Mouse (Mus musculus) midbrain, embryonic 11.5 days (tissue): ENCODE data around the gene Myl6b. TPM values are rescaled to one million over a fixed set of nuclear protein-coding genes. Genes with fewer than 3 reads are reported as not detected.

Experiments
- ATAC-seq: fragments of 200-750 bp; cut with Nextera tagmentation; 2 replicates; pipeline ENCODE4 v1.8.0; 2017; ENCODE audit warnings: moderate TSS enrichment, moderate library complexity; ENCODE audit not compliant: low FRiP score
- DNase-seq: peaks from one replicate; pipeline ENCODE4 v3.0.0; 2015; ENCODE audit warnings: low spot score; ENCODE audit errors: missing footprints
- H3K27ac ChIP-seq: fragments of 300-500 bp; sonication (generic); 2 replicates; pipeline ENCODE4 v1.5.1; 2014; ENCODE audit warnings: low read depth, low read length
- H3K27me3 ChIP-seq: fragments of 300-500 bp; sonication (generic); 2 replicates; pipeline ENCODE4 v1.6.1; 2014; ENCODE audit warnings: mild to moderate bottlenecking, low read length, moderate library complexity, mixed read lengths; ENCODE audit not compliant: control insufficient read depth, insufficient read depth
- H3K36me3 ChIP-seq: fragments of 300-500 bp; sonication (generic); 2 replicates; pipeline ENCODE4 v1.6.1; 2014; ENCODE audit warnings: mild to moderate bottlenecking, low read length, moderate library complexity, mixed read lengths; ENCODE audit not compliant: control insufficient read depth, insufficient read depth
- H3K4me1 ChIP-seq: fragments of 300-500 bp; sonication (generic); 2 replicates; pipeline ENCODE4 v1.6.1; 2014; ENCODE audit warnings: low read length; ENCODE audit not compliant: control insufficient read depth, insufficient read depth
- H3K4me2 ChIP-seq: fragments of 300-500 bp; sonication (generic); 2 replicates; pipeline ENCODE4 v1.6.1; 2014; ENCODE audit warnings: mild to moderate bottlenecking, moderate library complexity
- H3K4me3 ChIP-seq: fragments of 300-500 bp; sonication (generic); 2 replicates; pipeline ENCODE4 v1.5.1; 2014; ENCODE audit warnings: low read depth, low read length
- H3K9ac ChIP-seq: fragments of 300-500 bp; sonication (generic); 2 replicates; pipeline ENCODE4 v1.6.1; 2014; ENCODE audit warnings: low read length
- H3K9me3 ChIP-seq: fragments of 300-500 bp; sonication (generic); 2 replicates; pipeline ENCODE4 v1.6.1; 2016; ENCODE audit warnings: low read length; ENCODE audit not compliant: control insufficient read depth
- WGBS: fragments of 180-500 bp; shearing (Covaris S2); extraction: QIAGEN DNeasy Blood & Tissue Kit; methylation state at CpG from one replicate; pipeline ENCODE4 v1.1.7; 2014; 5-methylcytosine and 5-hydroxymethylcytosine counted together
- polyA plus RNA-seq: library from polyadenylated mRNA; unstranded; fragments of >200 nt; fragmentation: Nextera tagmentation; extraction: Ambion mirVana; gene quantifications from 2 replicates; pipeline ENCODE4 v1.2.1, GENCODE M21; 2014

The Myl6b gene
- polyA plus RNA-seq, 1 experiment from 2014 or later = 3.4 TPM

- Histone ChIP-seq H3K9ac (no peak overlapping the region), H3K27me3 (no peaks in the 10 kb centered on the region), H3K4me3 (no peak overlapping the region), H3K4me1 (no peaks in the 10 kb centered on the region; the same call in none of the 2 replicates), H3K36me3 (peaks cover 6% of the 10 kb centered on the region; the same call in 1 of the 2 replicates), H3K9me3 (no peaks in the 10 kb centered on the region), H3K27ac (no peak overlapping the region), H3K4me2 (no peak overlapping the region)
- DNase-seq (no peak), ATAC-seq (no peak)
- WGBS = 100% methylated on average over 1 of the region's 1 CpGs
These were observed 39.9 kb upstream of the Myl6b start for GRCm38 (mm10) chr10:128538340-128538870.

- Histone ChIP-seq H3K4me3 (peak overlapping the region; percentile 9; the same call in 1 of the 2 replicates), H3K27me3 (no peaks in the 10 kb centered on the region), H3K27ac (no peak overlapping the region), H3K4me2 (peak overlapping the region; percentile 32), H3K9me3 (no peaks in the 10 kb centered on the region), H3K36me3 (no peaks in the 10 kb centered on the region), H3K4me1 (no peaks in the 10 kb centered on the region; the same call in none of the 2 replicates), H3K9ac (no peak overlapping the region)
- WGBS = 15% methylated on average over 18 of the region's 18 CpGs
- DNase-seq = peak; percentile 98
- peak; percentile 93 for ATAC-seq
These were observed 37.9 kb upstream of the Myl6b start for GRCm38 (mm10) chr10:128536266-128536940.

- H3K27me3 ChIP-seq = no peaks in the 10 kb centered on the region
- no peaks in the 10 kb centered on the region; the same call in none of the 2 replicates for H3K4me1 ChIP-seq
- no peaks in the 10 kb centered on the region for H3K36me3 ChIP-seq
- no peak overlapping the region for H3K9ac ChIP-seq
- H3K4me3 ChIP-seq = peak overlapping the region; percentile 9; the same call in 1 of the 2 replicates
- peak overlapping the region; percentile 32 for H3K4me2 ChIP-seq
- no peak for DNase-seq
- no peak overlapping the region for H3K27ac ChIP-seq
- no peaks in the 10 kb centered on the region for H3K9me3 ChIP-seq
- ATAC-seq = no peak; the same call in 1 of the 2 replicates
- WGBS = 79% methylated on average over 4 of the region's 4 CpGs
These were observed 37.3 kb upstream of the Myl6b start for GRCm38 (mm10) chr10:128535624-128536265.

- WGBS = 78% methylated on average over 2 of the region's 2 CpGs
- Histone ChIP-seq H3K4me3 (no peak overlapping the region), H3K27me3 (no peaks in the 10 kb centered on the region), H3K27ac (no peak overlapping the region), H3K9me3 (no peaks in the 10 kb centered on the region), H3K4me1 (no peaks in the 10 kb centered on the region; the same call in none of the 2 replicates), H3K4me2 (no peak overlapping the region), H3K9ac (no peak overlapping the region), H3K36me3 (no peaks in the 10 kb centered on the region)
- no peak for ATAC-seq
- DNase-seq = no peak
These were observed 36.7 kb upstream of the Myl6b start for GRCm38 (mm10) chr10:128535206-128535605.

- H3K9me3 ChIP-seq = no peaks in the 10 kb centered on the region
- H3K4me3 ChIP-seq = peak overlapping the region; percentile 72
- DNase-seq (peak; percentile 87), ATAC-seq (peak; percentile 26; the same call in 1 of the 2 replicates)
- peak overlapping the region; percentile 68; the same call in 1 of the 2 replicates for H3K9ac ChIP-seq
- no peaks in the 10 kb centered on the region for H3K36me3 ChIP-seq
- H3K27me3 ChIP-seq = peaks cover 21% of the 10 kb centered on the region
- H3K27ac ChIP-seq = no peak overlapping the region
- WGBS = 33% methylated on average over 28 of the region's 28 CpGs
- 0 out of 2 replicates have a peak, but pooled peaks cover 5% of the 10 kb centered on the region for H3K4me1 ChIP-seq
- H3K4me2 ChIP-seq = peak overlapping the region; percentile 100
These were observed 28.2 kb upstream of the Myl6b start for GRCm38 (mm10) chr10:128526366-128527356.

GRCm38 (mm10) chr10:128525671-128526308, 27.3 kb upstream of the Myl6b start, which contains the start of gene Esyt1:
Gene Esyt1 (minus strand): TSS chr10:128525871.
- Histone ChIP-seq H3K9me3 (no peaks in the 10 kb centered on the region), H3K4me1 (0 out of 2 replicates have a peak, but pooled peaks cover 5% of the 10 kb centered on the region), H3K9ac (peak within 1 kb of the TSS; percentile 68), H3K27me3 (peaks cover 21% of the 10 kb centered on the region), H3K27ac (peak within 1 kb of the TSS; percentile 14; the same call in 1 of the 2 replicates), H3K4me3 (peak within 1 kb of the TSS; percentile 72), H3K4me2 (peak within 1 kb of the TSS; percentile 100), H3K36me3 (no peaks in the 10 kb centered on the region)
- ATAC-seq = peak; percentile 97
- WGBS = under 1% methylated on average over 37 of the region's 37 CpGs
- DNase-seq = peak; percentile 98

GRCm38 (mm10) chr10:128524732-128525662, 26.5 kb upstream of the Myl6b start:
- Histone ChIP-seq H3K4me3 (peak overlapping the region; percentile 72), H3K27me3 (peaks cover 21% of the 10 kb centered on the region), H3K36me3 (no peaks in the 10 kb centered on the region), H3K27ac (peak overlapping the region; percentile 14; the same call in 1 of the 2 replicates), H3K9me3 (no peaks in the 10 kb centered on the region), H3K4me2 (peak overlapping the region; percentile 100), H3K9ac (peak overlapping the region; percentile 68), H3K4me1 (0 out of 2 replicates have a peak, but pooled peaks cover 5% of the 10 kb centered on the region)
- DNase-seq = no peak
- WGBS = under 1% methylated on average over 58 of the region's 58 CpGs
- peak; percentile 14 for ATAC-seq
